Mouse (Mus musculus): ENCODE measurements at regions not wholly inside any gene's neighbourhood (a gene's known extent, or its start where the extent isn't known, plus 50 kb on each side); places are given as distances from the start of the nearest gene placed in this dataset.

DNA sequence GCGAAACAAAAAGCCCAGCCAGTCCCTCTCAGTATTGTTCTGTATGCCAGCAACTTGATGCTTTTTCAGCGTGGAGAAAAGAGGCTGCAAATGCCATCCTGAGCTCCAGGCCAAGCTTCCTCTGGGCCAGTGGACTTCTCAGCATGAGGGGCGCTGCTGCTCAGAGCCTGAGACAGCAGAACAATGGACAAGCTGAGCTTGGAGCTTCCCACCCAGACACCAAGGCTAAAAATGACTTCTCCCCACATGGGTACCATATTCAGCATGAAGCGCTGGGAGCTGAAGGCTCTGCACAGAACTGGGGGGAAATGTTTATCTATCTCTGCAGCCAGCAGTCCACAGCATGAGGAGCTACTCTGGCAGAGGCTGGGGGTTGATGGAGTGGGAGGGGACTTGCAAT, 402.3 kb downstream of the Pdcd6ip start:
- DNase-seq (ENCODE audit: low read depth, low spot score) = no peak

GRCm38 (mm10) chr9:113302429-113302828, 405.6 kb downstream of the Pdcd6ip start:
- no peak for DNase-seq (ENCODE audit: low read depth, low spot score)

DNA sequence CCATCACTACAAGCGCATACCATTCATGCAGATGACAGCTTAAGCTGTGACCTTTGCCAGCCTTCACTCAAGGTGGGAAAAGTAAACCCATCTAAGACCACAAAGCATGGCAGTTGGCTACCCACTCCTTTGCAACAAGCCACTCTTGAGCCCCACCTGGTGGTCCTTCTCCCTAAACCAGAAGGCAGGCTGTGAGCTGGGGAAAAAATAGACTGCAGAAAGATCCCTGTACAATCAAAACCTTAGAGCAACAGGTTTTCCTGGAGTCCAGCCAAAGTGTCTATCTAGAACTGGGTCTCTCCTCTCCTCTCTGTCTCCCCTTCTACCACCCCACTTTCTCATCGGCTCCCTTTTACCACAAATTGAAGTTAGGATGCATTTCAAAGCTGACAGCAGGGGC, 407.2 kb downstream of the Pdcd6ip start:
- peak; percentile 3 for DNase-seq (ENCODE audit: low read depth, low spot score)

DNA sequence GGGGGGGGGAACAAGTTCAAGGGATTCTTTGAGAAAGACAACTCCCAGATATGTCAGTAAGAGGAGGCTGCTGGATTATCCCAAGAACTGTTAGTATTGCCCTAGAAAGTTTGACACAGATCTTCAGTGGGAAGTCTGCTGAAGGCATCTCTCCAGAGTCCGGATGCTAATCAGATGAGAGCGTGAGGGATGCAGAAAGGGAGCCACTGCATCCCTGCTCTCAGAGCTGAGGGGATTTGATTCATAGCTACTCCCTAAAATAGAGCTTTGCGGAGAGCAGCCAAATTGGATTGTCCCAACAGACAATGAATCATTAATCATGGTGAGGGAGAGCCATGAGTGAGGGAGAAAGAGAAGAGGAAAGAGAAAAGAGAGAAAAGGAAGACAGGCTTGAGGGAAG, 408.2 kb downstream of the Pdcd6ip start:
- no peak for DNase-seq (ENCODE audit: low read depth, low spot score)

GRCm38 (mm10) chr9:113295850-113296467, 412.1 kb downstream of the Pdcd6ip start:
- DNase-seq (ENCODE audit: low read depth, low spot score) = no peak

GRCm38 (mm10) chr9:113287397-113287796, 420.7 kb downstream of the Pdcd6ip start:
- DNase-seq (ENCODE audit: low read depth, low spot score) = no peak

- no peak for DNase-seq (ENCODE audit: low read depth, low spot score)
These were observed 424.8 kb downstream of the Pdcd6ip start for GRCm38 (mm10) chr9:113283244-113283643.

GRCm38 (mm10) chr9:113270595-113270994, 437.5 kb downstream of the Pdcd6ip start:
- no peak for DNase-seq (ENCODE audit: low read depth, low spot score)

GRCm38 (mm10) chr9:113267696-113268095, 440.4 kb downstream of the Pdcd6ip start:
- no peak for DNase-seq (ENCODE audit: low read depth, low spot score)

DNA sequence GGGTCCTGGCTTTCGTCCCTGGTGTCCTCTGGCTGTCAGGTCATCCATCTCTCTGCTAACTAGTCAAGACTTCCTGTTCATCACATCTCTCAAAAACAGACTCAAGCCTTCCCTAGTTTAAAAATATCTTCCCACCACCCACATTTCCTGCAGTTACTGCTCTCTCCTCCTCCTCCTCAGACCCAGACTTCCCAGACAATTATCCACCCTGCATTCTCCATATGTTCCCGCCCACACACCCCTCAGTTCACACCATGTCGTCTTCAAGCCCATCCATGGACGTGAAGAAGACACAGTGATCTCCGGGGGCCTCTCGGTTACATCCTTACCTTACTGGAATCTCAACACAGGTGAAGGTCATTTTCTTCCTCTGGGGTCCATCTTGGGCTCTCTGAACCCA, 444.4 kb downstream of the Pdcd6ip start:
- DNase-seq (ENCODE audit: low read depth, low spot score) = no peak

DNA sequence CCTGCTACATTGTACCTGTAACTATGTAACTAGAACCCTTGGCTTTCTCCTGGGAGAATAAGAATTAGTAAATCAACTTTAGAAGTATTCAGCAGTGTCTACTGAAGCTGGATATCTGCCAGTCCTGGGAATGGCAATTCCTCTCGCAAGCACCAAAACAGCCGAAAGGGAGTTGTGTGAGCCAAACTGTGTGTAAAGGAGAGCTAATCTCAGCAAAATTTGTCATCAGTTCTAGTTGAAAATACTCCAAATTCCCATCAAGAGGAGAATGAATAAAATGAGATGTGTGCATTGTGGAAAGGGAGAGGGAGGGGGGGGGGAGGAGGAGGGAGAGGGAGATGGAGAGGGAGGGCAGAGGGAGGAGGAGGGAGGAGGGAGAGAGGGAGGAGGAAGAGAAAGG, 447.8 kb downstream of the Pdcd6ip start:
- DNase-seq (ENCODE audit: low read depth, low spot score) = no peak

DNA sequence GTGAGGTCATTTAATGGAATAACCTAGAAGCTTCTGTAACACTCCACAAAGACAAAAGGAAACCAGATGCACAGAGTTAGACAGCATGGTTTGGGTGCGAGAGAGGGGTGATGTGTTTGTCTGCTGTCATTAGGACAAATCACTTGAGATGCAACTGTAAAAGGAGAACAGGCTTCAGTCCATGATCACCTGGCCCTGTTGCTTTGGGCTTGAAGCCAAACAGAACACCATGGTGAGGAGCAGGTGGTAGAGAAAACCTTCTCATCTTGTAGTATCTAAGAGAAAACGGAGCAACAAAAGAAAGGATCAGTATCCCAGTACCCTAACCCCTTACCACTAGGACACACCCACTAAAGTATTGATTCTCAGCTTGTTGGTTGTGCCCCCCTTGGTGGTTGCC, 449.5 kb downstream of the Pdcd6ip start:
- DNase-seq (ENCODE audit: low read depth, low spot score) = no peak

GRCm38 (mm10) chr9:113248703-113249274, 459.3 kb downstream of the Pdcd6ip start:
- no peak for DNase-seq (ENCODE audit: low read depth, low spot score)

- DNase-seq (ENCODE audit: low read depth, low spot score) = no peak
These were observed 460.1 kb downstream of the Pdcd6ip start for GRCm38 (mm10) chr9:113247950-113248349.

DNA sequence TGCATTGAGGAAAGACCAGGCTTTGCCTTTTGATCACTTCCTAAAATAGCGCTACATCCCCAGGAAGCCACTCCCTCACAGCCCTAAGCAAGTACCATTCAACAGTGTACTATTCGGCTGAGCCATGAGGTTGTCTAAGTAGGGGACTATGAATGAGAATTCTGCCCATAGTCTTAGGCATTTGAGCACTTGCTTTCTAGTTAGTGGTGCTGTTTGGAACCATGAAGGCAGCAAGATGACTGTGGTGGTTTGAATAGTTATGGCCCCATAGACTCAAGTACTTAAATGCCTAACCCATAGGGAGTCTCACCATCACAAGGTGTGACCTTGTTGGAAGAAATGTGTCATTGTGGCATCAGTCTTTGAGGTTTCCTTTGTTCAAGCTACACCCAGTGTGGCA, 464.2 kb downstream of the Pdcd6ip start:
- no peak for DNase-seq (ENCODE audit: low read depth, low spot score)

- DNase-seq (ENCODE audit: low read depth, low spot score) = no peak
These were observed 474.7 kb downstream of the Pdcd6ip start for GRCm38 (mm10) chr9:113233370-113233769.

GRCm38 (mm10) chr9:113229391-113229790, 478.7 kb downstream of the Pdcd6ip start:
- DNase-seq (ENCODE audit: low read depth, low spot score) = no peak

GRCm38 (mm10) chr9:113213930-113214329, 494.1 kb downstream of the Pdcd6ip start:
- DNase-seq (ENCODE audit: low read depth, low spot score) = no peak

DNA sequence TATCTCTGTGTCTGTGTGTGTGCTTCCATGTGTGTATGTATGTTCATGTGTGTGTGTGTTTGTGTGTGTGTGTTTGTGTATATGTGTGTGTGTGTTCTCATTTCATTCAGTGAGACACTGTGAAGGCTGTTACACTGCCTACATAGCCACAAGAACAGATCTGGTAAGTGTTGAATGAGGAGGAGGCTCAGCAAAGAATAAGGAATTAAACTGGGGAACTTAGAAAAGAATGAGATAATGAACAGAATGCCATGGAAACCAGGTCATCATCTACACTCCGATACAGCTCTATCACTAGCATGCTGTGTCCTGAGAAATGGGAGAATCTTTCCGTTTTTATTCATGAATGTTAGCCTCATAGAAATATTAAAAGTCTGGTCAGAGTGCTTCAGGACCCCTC, 495.7 kb downstream of the Pdcd6ip start:
- DNase-seq (ENCODE audit: low read depth, low spot score) = no peak

- DNase-seq (ENCODE audit: low read depth, low spot score) = no peak
These were observed 499.9 kb downstream of the Pdcd6ip start for GRCm38 (mm10) chr9:113208181-113208580.

DNA sequence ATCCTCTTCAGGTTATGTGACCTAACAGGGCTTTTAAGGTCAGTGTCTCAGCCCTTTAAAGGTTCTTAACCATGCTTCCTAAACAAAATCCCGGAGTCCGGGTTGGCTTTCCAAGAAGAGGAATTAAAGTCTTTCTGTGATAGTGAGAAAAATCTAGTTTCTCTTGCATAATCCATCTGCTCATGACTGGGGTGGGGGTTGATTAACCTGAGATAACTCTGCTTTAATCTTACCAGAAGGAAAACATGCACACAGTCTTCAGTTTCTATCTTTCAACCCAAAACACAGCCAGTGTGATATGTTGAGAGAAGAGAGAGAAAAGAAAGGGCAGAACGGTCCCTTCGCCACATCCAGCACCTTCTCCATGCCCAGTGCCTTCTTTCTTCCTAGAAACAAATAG, 508.8 kb downstream of the Pdcd6ip start:
- no peak for DNase-seq (ENCODE audit: low read depth, low spot score)

- no peak for DNase-seq (ENCODE audit: low read depth, low spot score)
These were observed 512.5 kb downstream of the Pdcd6ip start for GRCm38 (mm10) chr9:113195556-113195955.

GRCm38 (mm10) chr9:113192773-113193172, 515.3 kb downstream of the Pdcd6ip start:
- no peak for DNase-seq (ENCODE audit: low read depth, low spot score)

DNA sequence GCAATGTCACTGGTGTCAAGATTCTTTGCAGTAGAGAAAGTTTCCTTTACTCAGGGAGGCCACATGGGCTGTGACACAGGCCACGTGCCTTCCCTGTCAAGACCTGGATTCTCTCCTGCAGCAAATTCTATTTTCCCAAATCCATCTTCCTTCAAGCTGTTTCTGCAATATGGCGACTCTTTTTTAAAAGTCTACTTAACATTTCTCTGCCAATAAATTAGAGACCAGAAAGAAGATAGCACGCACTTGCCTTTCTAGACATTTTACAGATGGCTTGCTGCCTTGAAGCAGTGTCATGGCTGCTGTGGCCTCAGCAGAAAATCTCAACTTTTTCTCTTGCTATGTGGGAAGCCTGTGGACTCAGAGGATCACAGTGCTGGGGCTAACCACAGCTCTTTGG, 516.9 kb downstream of the Pdcd6ip start:
- DNase-seq (ENCODE audit: low read depth, low spot score) = no peak

Measured in retina, postnatal 7 days (tissue).